Mouse (Mus musculus) monocyte, adult 2 months (primary cell): ENCODE data around the gene Thsd4.

Experiments used
- DNase-seq, 2 experiments: peaks; one replicate each; pipeline ENCODE4 v3.0.0; 2022; ENCODE audit warnings: low spot score in 2 of 2, low read depth in 1 of 2

Thsd4 gene

GRCm38 (mm10) chr9:60517148-60517547 lies 4.7 kb downstream of the Thsd4 start:
- no peak for DNase-seq

GRCm38 (mm10) chr9:60516379-60516778 lies 5.5 kb downstream of the Thsd4 start:
- no peak for DNase-seq

GRCm38 (mm10) chr9:60513329-60513788 lies 8.5 kb downstream of the Thsd4 start:
- DNase-seq = no peak

GRCm38 (mm10) chr9:60510876-60511275 lies 11.0 kb downstream of the Thsd4 start:
- no peak for DNase-seq

- no peak for DNase-seq
These were observed 15.7 kb downstream of the Thsd4 start for GRCm38 (mm10) chr9:60506136-60506535.

GRCm38 (mm10) chr9:60504378-60505285 lies 17.2 kb downstream of the Thsd4 start:
- DNase-seq = no peak

- DNase-seq = no peak
These were observed 19.6 kb downstream of the Thsd4 start for GRCm38 (mm10) chr9:60502220-60502619.

- no peak for DNase-seq
These were observed 20.2 kb downstream of the Thsd4 start for GRCm38 (mm10) chr9:60501504-60502179.

GRCm38 (mm10) chr9:60492275-60492974 lies 29.4 kb downstream of the Thsd4 start:
- DNase-seq = no peak

- no peak for DNase-seq
These were observed 30.3 kb downstream of the Thsd4 start for GRCm38 (mm10) chr9:60491489-60492100.

- no peak for DNase-seq
These were observed 30.8 kb downstream of the Thsd4 start for GRCm38 (mm10) chr9:60491079-60491478.

GRCm38 (mm10) chr9:60488816-60489215 lies 33.0 kb downstream of the Thsd4 start:
- no peak for DNase-seq

GRCm38 (mm10) chr9:60482165-60482564 lies 39.7 kb downstream of the Thsd4 start:
- no peak for DNase-seq

GRCm38 (mm10) chr9:60480052-60480451 lies 41.8 kb downstream of the Thsd4 start:
- DNase-seq = no peak

- DNase-seq = no peak
These were observed 43.0 kb downstream of the Thsd4 start for GRCm38 (mm10) chr9:60478806-60479205.

GRCm38 (mm10) chr9:60477991-60478750 lies 43.7 kb downstream of the Thsd4 start:
- DNase-seq = no peak

- no peak for DNase-seq
These were observed 61.5 kb downstream of the Thsd4 start for GRCm38 (mm10) chr9:60460010-60460982.

GRCm38 (mm10) chr9:60458468-60458962 lies 63.3 kb downstream of the Thsd4 start:
- DNase-seq = no peak
